Mouse (Mus musculus): ENCODE measurements around the gene Ripk4.

GRCm38 (mm10) chr16:97766501-97766900 lies 2.9 kb upstream of the Ripk4 start:
- TF ChIP-seq CTCF (IDR thresholded peaks at IDR 0.05; ENCODE audit: extremely low read depth, insufficient read length, insufficient replicate concordance, low read depth, low read length) (no peak), POLR2A (IDR thresholded peaks at IDR 0.05; ENCODE audit: low read depth, low read length) (no peak)
